Mouse (Mus musculus): Measurements from ENCODE around the gene Kdsr. TPM values are rescaled to one million over a fixed set of nuclear protein-coding genes. Genes with fewer than 3 reads are reported as not detected.

Kdsr gene
- polyA plus RNA-seq, 1 experiment from 2014 or later = 18.1 TPM

GRCm38 (mm10) chr1:106692599-106692998 is 66.9 kb downstream of the Kdsr start:
- DNase-seq (no peak), ATAC-seq (ENCODE audit: low FRiP score, low TSS enrichment) (no peak)
- Histone ChIP-seq H3K4me1 (ENCODE audit: control insufficient read depth, insufficient read depth, low read length) (no peaks in the 10 kb centered on the region), H3K4me2 (ENCODE audit: low read length) (no peak overlapping the region), H3K36me3 (ENCODE audit: control insufficient read depth, insufficient read depth, low read length) (no peaks in the 10 kb centered on the region), H3K9ac (replicated peaks; ENCODE audit: low read length) (no peak overlapping the region), H3K27me3 (ENCODE audit: control insufficient read depth, insufficient read depth, low read length) (no peaks in the 10 kb centered on the region), H3K27ac (replicated peaks; ENCODE audit: low read depth, low read length) (no peak overlapping the region), H3K4me3 (replicated peaks; ENCODE audit: low read depth, low read length) (no peak overlapping the region), H3K9me3 (ENCODE audit: control insufficient read depth, low read length) (no peaks in the 10 kb centered on the region)

- 78% methylated on average over 6 of the region's 6 CpGs for WGBS
- Histone ChIP-seq H3K4me2 (ENCODE audit: low read length) (no peak overlapping the region), H3K27ac (replicated peaks; ENCODE audit: low read depth, low read length) (no peak overlapping the region), H3K27me3 (ENCODE audit: control insufficient read depth, insufficient read depth, low read length) (no peaks in the 10 kb centered on the region), H3K36me3 (ENCODE audit: control insufficient read depth, insufficient read depth, low read length) (no peaks in the 10 kb centered on the region), H3K9ac (replicated peaks; ENCODE audit: low read length) (no peak overlapping the region), H3K4me3 (replicated peaks; ENCODE audit: low read depth, low read length) (no peak overlapping the region), H3K9me3 (ENCODE audit: control insufficient read depth, low read length) (no peaks in the 10 kb centered on the region), H3K4me1 (ENCODE audit: control insufficient read depth, insufficient read depth, low read length) (no peaks in the 10 kb centered on the region)
- DNase-seq (no peak), ATAC-seq (ENCODE audit: low FRiP score, low TSS enrichment) (no peak)
Observed at GRCm38 (mm10) chr1:106690887-106691286, 68.6 kb downstream of the Kdsr start.

GRCm38 (mm10) chr1:106688161-106688516 is 71.4 kb downstream of the Kdsr start:
- H3K4me2 ChIP-seq (ENCODE audit: low read length) = no peak overlapping the region
- no peak for ATAC-seq (ENCODE audit: low FRiP score, low TSS enrichment)
- no peaks in the 10 kb centered on the region for H3K9me3 ChIP-seq (ENCODE audit: control insufficient read depth, low read length)
- H3K4me1 ChIP-seq (ENCODE audit: control insufficient read depth, insufficient read depth, low read length) = no peaks in the 10 kb centered on the region
- DNase-seq = no peak
- no peaks in the 10 kb centered on the region for H3K36me3 ChIP-seq (ENCODE audit: control insufficient read depth, insufficient read depth, low read length)
- no peak overlapping the region for H3K9ac ChIP-seq (replicated peaks; ENCODE audit: low read length)
- 84% methylated on average over 5 of the region's 5 CpGs for WGBS
- no peak overlapping the region for H3K4me3 ChIP-seq (replicated peaks; ENCODE audit: low read depth, low read length)
- no peak overlapping the region for H3K27ac ChIP-seq (replicated peaks; ENCODE audit: low read depth, low read length)
- no peaks in the 10 kb centered on the region for H3K27me3 ChIP-seq (ENCODE audit: control insufficient read depth, insufficient read depth, low read length)

- ATAC-seq (ENCODE audit: low FRiP score, low TSS enrichment) (no peak), DNase-seq (no peak)
- whole genome bisulfite sequencing = 86% methylated on average over 18 of the region's 18 CpGs
- H3K27me3 ChIP-seq (ENCODE audit: control insufficient read depth, insufficient read depth, low read length) = no peaks in the 10 kb centered on the region
- no peaks in the 10 kb centered on the region for H3K36me3 ChIP-seq (ENCODE audit: control insufficient read depth, insufficient read depth, low read length)
- H3K4me1 ChIP-seq (ENCODE audit: control insufficient read depth, insufficient read depth, low read length) = no peaks in the 10 kb centered on the region
- H3K9me3 ChIP-seq (ENCODE audit: control insufficient read depth, low read length) = no peaks in the 10 kb centered on the region
- H3K27ac ChIP-seq (replicated peaks; ENCODE audit: low read depth, low read length) = no peak overlapping the region
- H3K9ac ChIP-seq (replicated peaks; ENCODE audit: low read length) = no peak overlapping the region
- no peak overlapping the region for H3K4me2 ChIP-seq (ENCODE audit: low read length)
- no peak overlapping the region for H3K4me3 ChIP-seq (replicated peaks; ENCODE audit: low read depth, low read length)
Observed at GRCm38 (mm10) chr1:106687435-106688160, 71.9 kb downstream of the Kdsr start.

- no peak for ATAC-seq (ENCODE audit: low FRiP score, low TSS enrichment)
Observed at GRCm38 (mm10) chr1:106685702-106686101, 73.8 kb downstream of the Kdsr start.

GRCm38 (mm10) chr1:106684546-106684945 is 75.0 kb downstream of the Kdsr start:
- Histone ChIP-seq H3K4me2 (ENCODE audit: low read length) (no peak overlapping the region), H3K27ac (replicated peaks; ENCODE audit: low read depth, low read length) (no peak overlapping the region), H3K4me3 (replicated peaks; ENCODE audit: low read depth, low read length) (no peak overlapping the region), H3K4me1 (ENCODE audit: control insufficient read depth, insufficient read depth, low read length) (no peaks in the 10 kb centered on the region), H3K9me3 (ENCODE audit: control insufficient read depth, low read length) (no peaks in the 10 kb centered on the region), H3K27me3 (ENCODE audit: control insufficient read depth, insufficient read depth, low read length) (no peaks in the 10 kb centered on the region), H3K9ac (replicated peaks; ENCODE audit: low read length) (no peak overlapping the region), H3K36me3 (ENCODE audit: control insufficient read depth, insufficient read depth, low read length) (no peaks in the 10 kb centered on the region)
- ATAC-seq (ENCODE audit: low FRiP score, low TSS enrichment) (no peak), DNase-seq (no peak)
- 84% methylated on average over 3 of the region's 3 CpGs for WGBS

More at GRCm38 (mm10) chr1:106685702-106686101, 73.8 kb downstream of the Kdsr start:
- H3K27me3 ChIP-seq (ENCODE audit: control insufficient read depth, insufficient read depth, low read length) = no peaks in the 10 kb centered on the region
- H3K9ac ChIP-seq (replicated peaks; ENCODE audit: low read length) = no peak overlapping the region
- peak; percentile 18 for DNase-seq
- H3K4me3 ChIP-seq (replicated peaks; ENCODE audit: low read depth, low read length) = no peak overlapping the region
- 69% methylated on average over 2 of the region's 2 CpGs for WGBS
- H3K4me1 ChIP-seq (ENCODE audit: control insufficient read depth, insufficient read depth, low read length) = no peaks in the 10 kb centered on the region
- H3K4me2 ChIP-seq (ENCODE audit: low read length) = no peak overlapping the region
- H3K36me3 ChIP-seq (ENCODE audit: control insufficient read depth, insufficient read depth, low read length) = no peaks in the 10 kb centered on the region
- no peaks in the 10 kb centered on the region for H3K9me3 ChIP-seq (ENCODE audit: control insufficient read depth, low read length)
- no peak overlapping the region for H3K27ac ChIP-seq (replicated peaks; ENCODE audit: low read depth, low read length)

- no peaks in the 10 kb centered on the region for H3K4me1 ChIP-seq (ENCODE audit: control insufficient read depth, insufficient read depth, low read length)
- H3K9ac ChIP-seq (replicated peaks; ENCODE audit: low read length) = no peak overlapping the region
- H3K27ac ChIP-seq (replicated peaks; ENCODE audit: low read depth, low read length) = no peak overlapping the region
- no peak for DNase-seq
- no peaks in the 10 kb centered on the region for H3K36me3 ChIP-seq (ENCODE audit: control insufficient read depth, insufficient read depth, low read length)
- no peaks in the 10 kb centered on the region for H3K9me3 ChIP-seq (ENCODE audit: control insufficient read depth, low read length)
- no peak overlapping the region for H3K4me3 ChIP-seq (replicated peaks; ENCODE audit: low read depth, low read length)
- WGBS = 80% methylated on average over 3 of the region's 3 CpGs
- no peak for ATAC-seq (ENCODE audit: low FRiP score, low TSS enrichment)
- H3K4me2 ChIP-seq (ENCODE audit: low read length) = no peak overlapping the region
- H3K27me3 ChIP-seq (ENCODE audit: control insufficient read depth, insufficient read depth, low read length) = no peaks in the 10 kb centered on the region
Observed at GRCm38 (mm10) chr1:106682829-106683228, 76.7 kb downstream of the Kdsr start.

- Histone ChIP-seq H3K27ac (replicated peaks; ENCODE audit: low read depth, low read length) (no peak overlapping the region), H3K36me3 (ENCODE audit: control insufficient read depth, insufficient read depth, low read length) (no peaks in the 10 kb centered on the region), H3K9ac (replicated peaks; ENCODE audit: low read length) (no peak overlapping the region), H3K4me1 (ENCODE audit: control insufficient read depth, insufficient read depth, low read length) (no peaks in the 10 kb centered on the region), H3K27me3 (ENCODE audit: control insufficient read depth, insufficient read depth, low read length) (no peaks in the 10 kb centered on the region), H3K9me3 (ENCODE audit: control insufficient read depth, low read length) (no peaks in the 10 kb centered on the region), H3K4me2 (ENCODE audit: low read length) (no peak overlapping the region), H3K4me3 (replicated peaks; ENCODE audit: low read depth, low read length) (no peak overlapping the region)
- ATAC-seq (ENCODE audit: low FRiP score, low TSS enrichment) (no peak), DNase-seq (no peak)
- WGBS = 76% methylated on average over 6 of the region's 6 CpGs
Observed at GRCm38 (mm10) chr1:106679800-106680515, 79.6 kb downstream of the Kdsr start.

GRCm38 (mm10) chr1:106678060-106678478 is 81.5 kb downstream of the Kdsr start:
- Histone ChIP-seq H3K4me3 (replicated peaks; ENCODE audit: low read depth, low read length) (no peak overlapping the region), H3K27ac (replicated peaks; ENCODE audit: low read depth, low read length) (no peak overlapping the region), H3K4me2 (ENCODE audit: low read length) (no peak overlapping the region), H3K9me3 (ENCODE audit: control insufficient read depth, low read length) (no peaks in the 10 kb centered on the region), H3K27me3 (ENCODE audit: control insufficient read depth, insufficient read depth, low read length) (no peaks in the 10 kb centered on the region), H3K9ac (replicated peaks; ENCODE audit: low read length) (no peak overlapping the region), H3K4me1 (ENCODE audit: control insufficient read depth, insufficient read depth, low read length) (no peaks in the 10 kb centered on the region), H3K36me3 (ENCODE audit: control insufficient read depth, insufficient read depth, low read length) (no peaks in the 10 kb centered on the region)
- ATAC-seq (ENCODE audit: low FRiP score, low TSS enrichment) (no peak), DNase-seq (no peak)
- 84% methylated on average over 5 of the region's 5 CpGs for WGBS

Measured in midbrain, embryonic 14.5 days (tissue).